Mouse (Mus musculus): ENCODE results near the gene Crocc2.

Crocc2 gene

GRCm38 (mm10) chr1:93168295-93168775, at the start of gene Crocc2:
Gene Crocc2 (plus strand): TSS chr1:93168725.
- no peak for DNase-seq (ENCODE audit: low spot score)

DNA sequence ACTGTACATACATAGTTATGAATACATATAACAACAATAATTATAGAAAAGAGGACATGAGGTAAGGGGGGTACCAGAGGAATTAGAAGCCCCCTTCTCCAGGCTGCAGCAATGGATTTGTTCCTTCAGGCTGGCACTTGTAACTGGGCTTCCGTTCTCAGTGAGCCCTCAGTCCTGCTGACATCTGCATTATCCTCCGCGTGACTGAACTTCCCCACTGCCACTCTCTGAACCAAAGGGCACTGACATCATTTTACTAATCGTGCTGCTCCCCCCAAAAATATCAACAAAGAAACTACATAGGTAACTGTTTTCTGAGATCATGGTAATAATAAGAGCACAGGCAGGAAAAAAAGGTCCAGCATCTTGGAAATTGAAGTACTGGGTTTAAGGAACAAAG, 49.7 kb upstream of the Crocc2 start:
- DNase-seq (ENCODE audit: low spot score) = no peak

DNA sequence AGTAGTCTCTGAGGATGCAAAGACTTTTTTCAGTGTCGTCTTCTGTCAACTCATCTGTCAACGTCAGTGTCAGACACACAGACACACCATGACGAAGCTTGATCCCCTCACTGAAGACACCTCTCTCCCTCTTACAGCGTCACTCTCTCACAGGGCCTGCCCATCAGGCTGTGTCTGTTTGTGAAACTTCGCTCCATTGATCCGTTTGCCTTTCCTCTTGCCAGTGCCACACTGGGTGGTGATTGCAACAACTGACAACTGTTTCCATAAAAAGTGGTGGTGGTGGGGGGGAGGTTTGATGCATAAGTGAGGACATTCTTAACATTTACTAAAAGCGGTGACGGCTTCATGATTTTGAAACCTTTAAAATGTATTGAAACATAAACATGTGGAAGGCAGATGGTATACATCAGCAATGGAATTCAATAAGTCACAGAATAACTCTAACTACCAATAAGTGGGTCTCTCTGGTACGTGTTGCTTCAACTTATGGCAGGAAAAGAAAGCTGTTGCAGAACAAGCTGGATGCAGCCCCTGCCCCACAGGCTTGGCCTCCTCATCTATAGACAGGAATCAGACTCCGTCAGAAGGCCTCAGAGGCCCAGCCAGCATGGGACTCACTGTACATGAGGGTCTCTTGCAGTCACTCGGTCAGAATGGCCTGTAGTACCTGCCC, 45.2 kb upstream of the Crocc2 start:
- no peak for DNase-seq (ENCODE audit: low spot score)

DNA sequence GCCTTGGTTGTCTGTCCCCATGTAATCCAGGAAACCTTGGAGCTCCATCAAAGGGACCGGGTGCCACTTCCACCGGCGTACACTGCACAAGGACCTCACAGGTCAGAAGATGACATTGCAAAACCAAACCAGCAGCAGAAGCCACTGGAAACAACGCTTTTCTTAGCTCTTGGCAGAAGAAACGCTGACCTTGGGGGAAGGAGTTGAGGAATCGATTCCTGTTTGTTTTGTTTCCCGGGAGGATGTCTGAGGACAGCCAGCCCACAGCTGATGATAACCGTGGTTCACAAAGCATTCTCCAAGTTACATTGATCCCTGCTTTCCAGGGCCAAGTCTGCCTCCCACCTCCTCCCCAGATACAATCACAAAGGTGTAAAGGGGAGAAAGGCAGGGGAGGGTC, 44.5 kb upstream of the Crocc2 start:
- DNase-seq (ENCODE audit: low spot score) = no peak

GRCm38 (mm10) chr1:93125256-93125655, 43.3 kb upstream of the Crocc2 start:
- DNase-seq (ENCODE audit: low spot score) = no peak

DNA sequence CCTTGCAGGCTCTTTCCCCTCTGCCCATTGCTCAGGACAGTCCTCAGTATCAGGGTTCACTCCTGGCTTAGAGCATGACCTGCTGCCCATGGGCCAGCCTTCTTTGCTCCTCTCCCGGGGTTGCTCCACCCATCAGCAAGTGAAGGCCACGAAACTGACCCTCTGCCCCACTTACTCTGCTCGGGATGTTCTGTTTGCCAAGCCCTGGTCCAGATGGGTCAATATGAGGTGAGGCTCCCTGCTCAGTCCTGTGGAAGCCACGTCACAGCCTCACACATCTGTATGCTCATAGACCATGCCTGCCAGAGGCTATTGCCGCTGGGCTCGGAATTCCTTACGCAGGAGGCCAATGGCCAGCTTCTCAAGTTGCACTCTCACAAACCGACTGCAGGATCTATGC, 40.3 kb upstream of the Crocc2 start:
- no peak for DNase-seq (ENCODE audit: low spot score)

DNA sequence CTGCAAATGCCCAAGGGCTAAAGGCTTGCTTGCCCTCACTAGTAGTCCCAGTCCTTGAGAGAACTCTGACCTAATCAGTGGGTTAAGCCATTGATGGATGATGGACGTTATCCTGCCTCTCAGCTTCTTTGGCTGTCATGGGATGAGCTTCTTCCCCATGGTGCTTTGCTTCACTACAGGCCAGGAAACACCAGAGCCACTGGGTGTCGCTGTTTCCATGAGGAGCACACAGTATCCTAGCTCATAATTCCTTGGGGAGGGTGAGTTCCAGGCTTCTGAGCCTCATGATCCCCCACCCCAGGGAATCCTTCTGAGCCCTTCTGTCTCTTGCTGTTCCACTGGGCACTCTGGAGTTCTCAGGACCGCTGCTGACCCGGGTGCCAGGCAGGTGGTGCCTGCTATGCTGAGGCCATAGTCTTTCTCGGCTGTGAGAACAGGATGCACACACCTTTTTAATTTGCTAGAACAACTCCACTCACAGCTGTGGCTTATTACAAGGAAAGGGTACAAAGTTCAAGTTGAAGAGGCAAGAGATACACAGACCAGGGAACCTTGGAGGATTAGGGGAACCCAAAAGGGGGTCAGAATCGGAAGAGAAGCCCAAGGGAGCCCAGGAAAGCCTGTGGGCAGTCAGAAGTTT, 39.7 kb upstream of the Crocc2 start:
- no peak for DNase-seq (ENCODE audit: low spot score)

GRCm38 (mm10) chr1:93130242-93130983, 38.1 kb upstream of the Crocc2 start:
- no peak for DNase-seq (ENCODE audit: low spot score)

- DNase-seq (ENCODE audit: low spot score) = no peak
These were observed 35.8 kb upstream of the Crocc2 start for GRCm38 (mm10) chr1:93132676-93133075.

- no peak for DNase-seq (ENCODE audit: low spot score)
These were observed 33.4 kb upstream of the Crocc2 start, which contains the start of gene Agxt for GRCm38 (mm10) chr1:93135036-93135526. Gene Agxt (plus strand): TSS chr1:93135240.

DNA sequence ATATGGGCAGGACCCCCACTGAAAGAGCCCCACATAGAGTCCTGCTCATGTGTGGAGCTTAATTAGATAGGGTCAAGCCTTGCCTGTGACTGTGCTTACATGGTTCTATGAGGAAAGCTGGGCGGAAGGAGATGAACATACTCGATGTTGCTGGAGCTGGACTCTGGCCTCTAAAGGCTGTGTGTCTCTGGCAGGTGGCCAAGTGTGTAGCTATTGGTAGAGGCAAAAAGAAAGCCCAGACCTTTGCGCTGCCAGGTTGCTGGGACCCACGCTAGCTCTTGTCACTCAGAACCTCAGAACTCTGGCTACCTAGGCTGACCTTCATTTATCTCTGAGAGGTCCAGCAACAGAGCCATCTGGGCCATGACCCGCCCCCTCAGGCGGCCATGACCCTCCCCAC, 30.0 kb upstream of the Crocc2 start:
- peak; percentile 62 for DNase-seq (ENCODE audit: low spot score)

- no peak for DNase-seq (ENCODE audit: low spot score)
These were observed 28.8 kb upstream of the Crocc2 start for GRCm38 (mm10) chr1:93139713-93140112.

DNA sequence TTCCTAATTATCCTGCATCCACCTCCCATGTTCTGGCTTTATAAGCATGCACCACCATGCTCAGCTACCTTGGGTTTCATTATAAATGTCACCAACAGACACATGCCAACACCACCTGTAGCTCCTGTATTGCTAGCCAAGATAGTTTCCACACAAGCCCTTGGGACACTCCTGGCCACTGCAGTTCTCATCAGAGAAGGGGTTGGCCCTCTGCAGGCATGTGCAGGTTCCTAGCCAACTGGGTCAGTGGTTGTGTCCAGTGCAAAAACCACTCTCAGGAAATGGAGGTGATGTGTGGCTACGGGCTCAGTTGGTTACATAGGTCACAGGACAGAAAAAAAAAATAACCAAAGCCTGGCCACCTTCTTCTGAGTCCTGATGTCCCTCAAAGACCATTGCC, 25.7 kb upstream of the Crocc2 start:
- DNase-seq (ENCODE audit: low spot score) = no peak

- DNase-seq (ENCODE audit: low spot score) = no peak
These were observed 24.3 kb upstream of the Crocc2 start for GRCm38 (mm10) chr1:93144176-93144575.

DNA sequence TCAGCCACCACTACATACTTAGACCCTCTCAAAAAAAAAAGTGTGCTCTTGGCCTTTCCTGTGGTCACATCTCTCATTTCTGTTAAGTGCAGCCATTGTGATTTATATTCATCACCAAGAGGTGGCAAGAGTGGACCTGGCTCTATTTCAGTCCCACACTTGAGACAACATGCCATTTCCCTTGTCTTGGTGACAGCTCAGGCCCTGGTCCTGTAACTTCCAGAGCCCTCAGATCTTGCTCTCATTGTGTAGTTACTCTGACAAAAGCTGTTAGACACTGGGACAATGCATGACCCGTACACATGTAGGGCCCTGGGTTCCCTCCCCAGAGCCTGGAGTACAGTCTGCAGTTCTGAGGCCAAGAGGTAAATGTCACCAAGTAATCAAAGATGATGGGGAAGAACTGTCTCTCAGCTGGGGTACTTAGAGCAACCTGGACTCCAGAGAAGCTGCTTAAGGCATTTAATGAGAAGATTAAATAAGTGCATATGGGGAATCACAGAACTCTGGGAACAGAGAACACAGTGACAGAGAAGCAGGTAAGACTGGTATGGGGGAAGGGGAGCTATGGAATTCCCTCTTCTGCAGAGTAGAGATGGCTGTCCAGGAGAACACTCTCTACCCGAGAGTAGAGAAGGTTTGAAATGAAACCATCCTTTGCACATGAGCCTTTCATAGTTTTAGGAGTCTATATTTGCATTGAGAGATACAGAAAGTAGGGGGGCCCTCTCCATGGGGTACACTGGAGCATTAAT, 17.4 kb upstream of the Crocc2 start:
- no peak for DNase-seq (ENCODE audit: low spot score)

GRCm38 (mm10) chr1:93157566-93157965, 11.0 kb upstream of the Crocc2 start:
- no peak for DNase-seq (ENCODE audit: low spot score)

- no peak for DNase-seq (ENCODE audit: low spot score)
These were observed 9.6 kb upstream of the Crocc2 start for GRCm38 (mm10) chr1:93158916-93159315.

DNA sequence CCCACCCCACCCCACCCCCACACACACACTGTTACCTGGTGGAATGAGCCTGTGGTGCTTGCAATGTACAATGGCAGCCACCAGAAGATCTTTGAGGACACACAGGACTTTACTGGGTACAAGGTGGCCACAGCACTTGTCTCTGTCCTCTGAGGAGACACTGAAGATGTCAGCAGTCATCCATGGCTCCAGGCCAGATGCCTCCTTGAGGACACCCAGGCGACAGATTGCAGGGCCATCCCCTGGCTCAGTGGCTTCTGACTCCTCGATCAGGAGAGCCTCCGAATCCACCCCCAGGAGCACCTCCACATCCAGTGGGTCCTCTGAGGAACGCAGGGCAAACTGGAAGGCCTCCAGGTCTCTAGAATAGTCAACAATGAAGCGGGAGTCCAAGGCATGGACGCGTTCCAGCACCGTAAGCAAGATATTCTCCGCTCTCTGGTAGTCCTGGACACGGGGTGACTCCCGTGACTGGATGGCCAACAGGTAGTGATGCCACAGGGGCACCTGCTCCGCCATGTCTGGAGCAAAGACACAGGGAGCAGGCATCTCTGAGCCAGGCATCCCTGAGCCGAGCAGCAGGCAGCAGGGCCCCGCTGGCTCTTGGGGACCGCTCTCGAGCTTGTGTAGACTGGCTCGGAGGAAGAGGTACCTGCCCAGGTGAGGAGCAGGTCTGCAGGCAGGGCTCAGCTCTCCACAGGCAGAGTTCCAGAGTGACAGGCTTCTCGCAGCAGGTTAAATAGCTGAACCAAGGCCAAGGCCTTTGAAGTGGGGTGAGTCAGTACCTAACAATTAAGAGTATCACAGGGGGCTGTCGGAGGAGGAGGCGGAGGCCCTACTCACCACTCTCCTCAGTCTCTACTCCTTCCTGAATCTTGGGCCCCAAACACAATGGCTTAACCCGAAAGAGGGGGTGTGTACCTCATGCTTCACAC, 8.7 kb upstream of the Crocc2 start:
- no peak for DNase-seq (ENCODE audit: low spot score)

DNA sequence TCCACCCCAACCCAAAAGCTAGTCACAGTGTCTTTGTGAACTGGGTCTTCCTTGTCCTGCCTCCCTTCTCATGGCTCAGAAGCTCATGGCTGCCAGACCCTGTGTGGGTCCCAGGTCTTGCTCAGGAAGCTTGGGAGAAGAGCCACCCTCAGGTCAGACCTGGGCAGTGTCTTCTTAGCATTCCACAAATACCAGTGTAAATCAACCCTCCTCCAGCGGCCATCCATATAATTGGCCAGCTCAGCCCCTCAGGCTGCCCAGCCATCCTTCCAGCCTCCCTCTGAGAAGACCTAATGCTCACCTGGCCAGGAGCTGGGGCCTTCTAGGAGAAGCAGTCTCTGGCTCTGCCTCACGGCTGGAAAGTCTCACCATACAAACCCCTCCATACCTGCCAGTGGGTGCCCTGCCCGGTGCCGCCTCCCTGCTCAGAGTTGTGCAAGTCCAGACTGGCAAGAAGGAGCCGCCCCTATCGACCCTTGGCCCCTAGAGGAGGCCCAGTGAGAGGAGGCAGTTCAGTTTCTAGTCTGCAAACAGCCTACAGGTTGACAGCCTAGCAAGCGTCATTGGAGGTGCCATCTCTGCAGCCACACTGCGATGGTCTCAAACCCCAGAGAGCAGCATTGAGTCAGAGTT, 7.9 kb upstream of the Crocc2 start, which contains the start of gene 2310007B03Rik:
2310007B03Rik (minus strand) TSS at position 448 of the 633 bp plus-strand sequence.
- DNase-seq (ENCODE audit: low spot score) = no peak

DNA sequence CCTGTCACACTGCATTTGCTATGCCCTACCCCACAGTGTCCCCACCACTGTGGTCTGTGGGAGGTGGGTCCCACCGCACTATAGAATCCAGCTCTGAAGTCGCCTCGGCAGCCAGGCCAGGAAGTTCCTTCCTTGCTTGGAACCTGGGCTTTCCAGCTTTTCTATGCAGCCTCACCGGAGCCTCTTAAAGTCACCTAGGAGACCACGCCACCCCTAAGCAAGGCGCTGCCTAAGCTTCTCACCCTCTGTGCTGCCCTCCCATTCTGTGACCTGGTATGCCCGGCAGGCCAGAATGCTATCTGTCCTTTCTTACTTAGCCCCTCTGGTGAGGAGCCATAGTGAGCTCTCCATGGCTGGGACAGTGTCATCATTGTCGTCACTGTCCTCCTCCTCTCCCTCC, 7.2 kb upstream of the Crocc2 start:
- DNase-seq (ENCODE audit: low spot score) = no peak

Data from yolk sac, embryonic 10.5 days (tissue).